9 mouse cellular contexts compared by ENCODE assay signal in the genomic region with DNA sequence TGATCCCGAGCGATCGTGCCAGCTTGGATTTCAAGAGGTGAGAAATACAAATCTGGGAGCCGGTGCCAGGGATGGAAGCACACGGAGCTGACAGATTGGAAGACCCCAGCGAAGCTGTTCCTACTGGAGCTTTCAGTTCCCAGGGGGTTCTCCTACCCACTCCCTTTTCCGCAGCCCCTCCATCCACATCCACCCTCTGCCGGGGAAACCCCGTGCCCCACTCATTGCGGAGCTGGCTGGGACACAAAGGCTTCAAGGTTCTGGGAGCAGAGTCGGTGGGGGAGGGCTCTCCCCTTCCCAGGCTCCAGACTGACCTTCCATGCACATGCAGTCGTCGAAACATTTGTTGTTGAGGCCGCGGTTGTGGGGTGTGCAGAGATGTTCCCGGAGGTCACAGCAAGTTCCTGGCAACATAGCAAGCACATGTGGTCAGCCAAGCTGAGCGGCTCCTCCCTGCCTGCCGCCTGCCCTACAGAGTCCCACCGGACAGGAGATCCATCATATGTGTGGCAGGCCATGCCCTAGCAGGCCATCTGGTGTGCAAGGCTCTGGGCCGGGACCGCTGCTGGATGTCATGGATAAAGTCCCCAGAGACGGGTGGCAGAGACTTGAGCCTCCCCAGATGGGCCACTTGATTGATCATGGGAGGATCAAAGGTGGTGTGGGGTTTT. TPM values are rescaled to one million over a fixed set of nuclear protein-coding genes. Genes with fewer than 3 reads are reported as not detected.
DNase-seq lines count a peak whose midpoint lies in the region; ATAC-seq and TF ChIP-seq lines count a peak whose summit lies in the region.
"Had no signal": no experiment of that assay in that cellular context is flagged by ENCODE, and none has a peak within 500 bp of the region (broad histone marks: within the 10 kb centered on the region; RNA-seq: fewer than 3 reads in every experiment).

No protein-coding gene starts in this region.

- no peak overlapping the region for H3K9ac ChIP-seq in lung, embryonic 16.5 days (ENCODE audit: low read length)
- no peak overlapping the region for H3K9ac ChIP-seq in embryonic facial prominence, embryonic 15.5 days

- no peaks in the 10 kb centered on the region for H3K36me3 ChIP-seq in lung, embryonic 16.5 days (ENCODE audit: control insufficient read depth, insufficient read depth, low read length)
- H3K36me3 ChIP-seq in embryonic facial prominence, embryonic 15.5 days, result no peaks in the 10 kb centered on the region

- H3K4me1 ChIP-seq in lung, embryonic 16.5 days (replicated peaks; ENCODE audit: control insufficient read depth, insufficient read depth, low read length), result peaks cover 11% of the 10 kb centered on the region; the same call in 1 of the 2 replicates
- H3K4me1 ChIP-seq in embryonic facial prominence, embryonic 15.5 days, result no peaks in the 10 kb centered on the region

- no peaks in the 10 kb centered on the region for H3K9me3 ChIP-seq in lung, embryonic 16.5 days (ENCODE audit: control insufficient read depth, low read length)
- no peaks in the 10 kb centered on the region for H3K9me3 ChIP-seq in embryonic facial prominence, embryonic 15.5 days (replicated peaks)

- no peak overlapping the region for H3K27ac ChIP-seq in gastrocnemius, adult 2 months
- no peak overlapping the region for H3K27ac ChIP-seq in lung, embryonic 16.5 days (ENCODE audit: low read length)
- no peak overlapping the region for H3K27ac ChIP-seq in embryonic facial prominence, embryonic 15.5 days (replicated peaks)

- H3K4me2 ChIP-seq in lung, embryonic 16.5 days (ENCODE audit: low read depth, low read length), result peak overlapping the region; percentile 21
- no peak overlapping the region for H3K4me2 ChIP-seq in embryonic facial prominence, embryonic 15.5 days (replicated peaks)

- WGBS in lung, embryonic 16.5 days, result 25% methylated on average over 22 of the region's 22 CpGs
- 66% methylated on average over 22 of the region's 22 CpGs for WGBS in embryonic facial prominence, embryonic 15.5 days

- H3K4me3 ChIP-seq in gastrocnemius, adult 2 months, result no peak overlapping the region
- no peak overlapping the region for H3K4me3 ChIP-seq in lung, embryonic 16.5 days (ENCODE audit: low read length)
- no peak overlapping the region for H3K4me3 ChIP-seq in embryonic facial prominence, embryonic 15.5 days (replicated peaks)

- no peak for TF ChIP-seq CTCF in gastrocnemius, adult 2 months (IDR thresholded peaks at IDR 0.05)

- intact Hi-C loops in gastrocnemius, adult 2 months (cut with DNase I), result no loop called here

- DNase-seq in gastrocnemius, adult 2 months, result peak; percentile 61
- DNase-seq in gastrocnemius, postnatal 10 days, result no peak
- no peak for DNase-seq in lung, postnatal 14 days
- peak; percentile 87 for DNase-seq in mesoderm, embryonic 11.5 days (ENCODE audit: low read depth, low spot score)
- no peak for DNase-seq in spleen, postnatal 10 days (ENCODE audit: low spot score in 2 of 2)
- no peak for DNase-seq in heart, adult 8-10 months (ENCODE audit: low spot score)

- ATAC-seq in lung, embryonic 16.5 days (ENCODE audit: low read depth), result peak; percentile 57; the same call in 1 of the 2 replicates
- ATAC-seq in embryonic facial prominence, embryonic 15.5 days (ENCODE audit: insufficient number of reproducible peaks, low FRiP score, low TSS enrichment, low read depth), result peak; percentile 18; the same call in 1 of the 2 replicates
- ATAC-seq: Patski had no signal

- H3K27me3 ChIP-seq in lung, embryonic 16.5 days (ENCODE audit: control insufficient read depth, insufficient read depth, low read depth, low read length), result no peaks in the 10 kb centered on the region; the same call in 1 of the 2 replicates
- no peaks in the 10 kb centered on the region; the same call in 1 of the 2 replicates for H3K27me3 ChIP-seq in embryonic facial prominence, embryonic 15.5 days
- H3K27me3 ChIP-seq: Patski had no signal

RNA-seq across cellular contexts. Expression of a gene that starts 19.9 kb away (rescaled TPM):
- 10 to 100 TPM in 1 of 2 experiments, 1 to 10 TPM in 1; 9.8 to 12.6 TPM for total RNA-seq in gastrocnemius, adult 2 months (2021)
- 10 to 100 TPM; 14.9 to 15.5 TPM for total RNA-seq in gastrocnemius, postnatal 10 days (2021)
- 16.3 and 17.8 TPM in 2 replicates for polyA plus RNA-seq in lung, embryonic 16.5 days (2015; fragmentation: Nextera tagmentation; extraction: Ambion mirVana)
- 14.2 and 15.6 TPM in 2 replicates for polyA plus RNA-seq in embryonic facial prominence, embryonic 15.5 days (2015; fragmentation: Nextera tagmentation; extraction: Ambion mirVana)
- 10 to 100 TPM; 45.2 to 51.5 (median 48.2) TPM for total RNA-seq in heart, adult 8-10 months (2022)

RNA-seq across cellular contexts. Expression of a gene that starts 22.4 kb away (rescaled TPM):
- 10 to 100 TPM; 10.3 to 18.0 TPM for total RNA-seq in gastrocnemius, adult 2 months (2021)
- 10 to 100 TPM; 11.9 to 14.3 TPM for total RNA-seq in gastrocnemius, postnatal 10 days (2021)
- 47.6 and 50.2 TPM in 2 replicates for polyA plus RNA-seq in lung, embryonic 16.5 days (2015; fragmentation: Nextera tagmentation; extraction: Ambion mirVana)
- polyA plus RNA-seq in embryonic facial prominence, embryonic 15.5 days (2015; fragmentation: Nextera tagmentation; extraction: Ambion mirVana), result 52.7 and 53.1 TPM in 2 replicates
- total RNA-seq in heart, adult 8-10 months (2022), result 10 to 100 TPM in 3 of 4 experiments, 1 to 10 TPM in 1; 6.9 to 13.6 (median 11.7) TPM

RNA-seq across cellular contexts. Expression of a gene that starts 22.7 kb away (rescaled TPM):
- under 1 TPM in 1 of 2 experiments, not detected in 1; 0.03 TPM for total RNA-seq in gastrocnemius, adult 2 months (2021)
- under 1 TPM; 0.16 to 0.23 TPM for total RNA-seq in gastrocnemius, postnatal 10 days (2021)
- 0.08 and 0.10 TPM in 2 replicates for polyA plus RNA-seq in lung, embryonic 16.5 days (2015; fragmentation: Nextera tagmentation; extraction: Ambion mirVana)
- polyA plus RNA-seq in embryonic facial prominence, embryonic 15.5 days (2015; fragmentation: Nextera tagmentation; extraction: Ambion mirVana), result 0.63 and 0.79 TPM in 2 replicates
- under 1 TPM; 0.06 to 0.20 (median 0.07) TPM for total RNA-seq in heart, adult 8-10 months (2022)

RNA-seq across cellular contexts. Expression of a gene that starts 44.2 kb away (rescaled TPM):
- total RNA-seq in gastrocnemius, adult 2 months (2021), result 10 to 100 TPM; 36.8 to 46.4 TPM
- total RNA-seq in gastrocnemius, postnatal 10 days (2021), result 10 to 100 TPM; 21.3 to 22.8 TPM
- polyA plus RNA-seq in lung, embryonic 16.5 days (2015; fragmentation: Nextera tagmentation; extraction: Ambion mirVana), result 13.7 and 17.3 TPM in 2 replicates
- 20.5 and 22.8 TPM in 2 replicates for polyA plus RNA-seq in embryonic facial prominence, embryonic 15.5 days (2015; fragmentation: Nextera tagmentation; extraction: Ambion mirVana)
- total RNA-seq in heart, adult 8-10 months (2022), result 10 to 100 TPM; 36.1 to 44.0 (median 39.6) TPM

RNA-seq across cellular contexts. Expression of a gene that starts 52.5 kb away (rescaled TPM):
- total RNA-seq in gastrocnemius, adult 2 months (2021), result 1 to 10 TPM; 7.5 to 9.7 TPM
- total RNA-seq in gastrocnemius, postnatal 10 days (2021), result 1 to 10 TPM in 1 of 2 experiments, under 1 TPM in 1; 0.75 to 1.6 TPM
- polyA plus RNA-seq in lung, embryonic 16.5 days (2015; fragmentation: Nextera tagmentation; extraction: Ambion mirVana), result 11.9 and 12.1 TPM in 2 replicates
- polyA plus RNA-seq in embryonic facial prominence, embryonic 15.5 days (2015; fragmentation: Nextera tagmentation; extraction: Ambion mirVana), result 7.8 and 9.2 TPM in 2 replicates
- 10 to 100 TPM; 25.2 to 33.4 (median 25.5) TPM for total RNA-seq in heart, adult 8-10 months (2022)

Comparison
In these comparisons a context has a peak if more than half of its experiments do, and no peak if none do; other contexts are left out.
1. DNase-seq: peak in gastrocnemius, adult 2 months (single experiment) and mesoderm, embryonic 11.5 days (single experiment); none in gastrocnemius, postnatal 10 days (single experiment), lung, postnatal 14 days (single experiment), spleen, postnatal 10 days (0 of 2) and heart, adult 8-10 months (single experiment).